In genomic region chr14:55724411-55724871, GRCm38 (mm10) we compare ENCODE assay signal across 8 mouse cellular contexts. TPM values are rescaled to one million over a fixed set of nuclear protein-coding genes. Genes with fewer than 3 reads are reported as not detected.
DNase-seq lines count a peak whose midpoint lies in the region; ATAC-seq and TF ChIP-seq lines count a peak whose summit lies in the region.
"Had no signal": no experiment of that assay in that cellular context is flagged by ENCODE, and none has a peak within 500 bp of the region (broad histone marks: within the 10 kb centered on the region; RNA-seq: fewer than 3 reads in every experiment).

No protein-coding gene starts in this region.

- no peak for TF ChIP-seq RAD21 in CH12.LX (IDR thresholded peaks at IDR 0.05; ENCODE audit: low read depth, low read length)

- H3K36me3 ChIP-seq in CH12.LX (replicated peaks in 1 of 2; ENCODE audit: control insufficient read depth in 1 of 2, insufficient read depth in 1 of 2, low read length in 1 of 2) = peaks cover 5 to 13% of the 10 kb centered on the region in 2 experiments
- H3K36me3 ChIP-seq in kidney, embryonic 16.5 days (ENCODE audit: insufficient read depth, low read length) = 0 out of 2 replicates have a peak, but pooled peaks cover 7% of the 10 kb centered on the region
- peaks cover 3% of the 10 kb centered on the region; the same call in 1 of the 2 replicates for H3K36me3 ChIP-seq in small intestine, adult 2 months (ENCODE audit: control insufficient read depth, insufficient read depth, low read length)

- dilution Hi-C loops in CH12.LX (cut with MboI; ENCODE audit: extremely low pct_ligation_motif_present, extremely low pct_unique_long_range_greater_than_20kb, low sequenced_read_pairs) = no loop called here

- H3K4me1 ChIP-seq in CH12.LX (ENCODE audit: control insufficient read depth in 1 of 2, insufficient read depth in 2 of 2) = peaks cover 15 to 54% of the 10 kb centered on the region in 2 experiments
- peaks cover 10% of the 10 kb centered on the region for H3K4me1 ChIP-seq in kidney, embryonic 16.5 days (ENCODE audit: insufficient read depth, low read length)
- H3K4me1 ChIP-seq in small intestine, adult 2 months (ENCODE audit: control insufficient read depth, insufficient read depth, insufficient read length, low read length) = peaks cover 12% of the 10 kb centered on the region; the same call in 1 of the 2 replicates

- no peak overlapping the region for H3K4me3 ChIP-seq in CH12.LX (replicated peaks in 1 of 3; ENCODE audit: low read depth in 2 of 3, low read length in 2 of 3, poor library complexity in 1 of 3)
- no peak overlapping the region for H3K4me3 ChIP-seq in kidney, embryonic 16.5 days (ENCODE audit: low read length)
- H3K4me3 ChIP-seq in small intestine, adult 2 months (ENCODE audit: low read depth, low read length) = no peak overlapping the region
- H3K4me3 ChIP-seq: neural tube, embryonic 12.5 days had no signal

- ATAC-seq in kidney, embryonic 16.5 days (ENCODE audit: low FRiP score, low TSS enrichment) = no peak

- TF ChIP-seq CTCF in CH12.LX (conservative IDR thresholded peaks at IDR 0.05 in 1 of 2, IDR thresholded peaks at IDR 0.05 in 1 of 2; ENCODE audit: low read depth in 2 of 2, low read length in 2 of 2) = no peak
- TF ChIP-seq CTCF in small intestine, adult 2 months (IDR thresholded peaks at IDR 0.05; ENCODE audit: extremely low read depth, insufficient read length, insufficient replicate concordance, low read depth, low read length) = no peak

- H3K27me3 ChIP-seq in CH12.LX (replicated peaks) = peaks cover 24% of the 10 kb centered on the region
- no peaks in the 10 kb centered on the region for H3K27me3 ChIP-seq in kidney, embryonic 16.5 days (ENCODE audit: insufficient read depth, low read length)
- H3K27me3 ChIP-seq in small intestine, adult 2 months (ENCODE audit: control insufficient read depth, insufficient read depth, low read length) = no peaks in the 10 kb centered on the region
- H3K27me3 ChIP-seq: neural tube, embryonic 12.5 days had no signal

- no peaks in the 10 kb centered on the region for H3K9me3 ChIP-seq in CH12.LX (replicated peaks; ENCODE audit: low read length)
- no peaks in the 10 kb centered on the region for H3K9me3 ChIP-seq in kidney, embryonic 16.5 days (ENCODE audit: low read length)
- H3K9me3 ChIP-seq: neural tube, embryonic 12.5 days had no signal

- no peaks in the 10 kb centered on the region for H3K79me2 ChIP-seq in CH12.LX (replicated peaks; ENCODE audit: control insufficient read depth, extremely low read depth, insufficient read depth, poor library complexity, severe bottlenecking)

- H3K4me2 ChIP-seq in CH12.LX (ENCODE audit: insufficient read depth, low read depth, poor library complexity, severe bottlenecking) = peak overlapping the region; percentile 62
- no peak overlapping the region for H3K4me2 ChIP-seq in kidney, embryonic 16.5 days (replicated peaks; ENCODE audit: low read depth, low read length)
- H3K4me2 ChIP-seq: neural tube, embryonic 12.5 days had no signal

- H3K27ac ChIP-seq in CH12.LX (ENCODE audit: insufficient read depth, low read depth) = peak overlapping the region; percentile 64
- H3K27ac ChIP-seq in kidney, embryonic 16.5 days (ENCODE audit: low read length) = no peak overlapping the region
- peak overlapping the region; percentile 44 for H3K27ac ChIP-seq in small intestine, adult 2 months (ENCODE audit: insufficient read depth, low read depth, low read length)
- H3K27ac ChIP-seq: neural tube, embryonic 12.5 days had no signal

- TF ChIP-seq EP300 in CH12.LX (IDR thresholded peaks at IDR 0.05; ENCODE audit: low read length) = peak; percentile 81

- in situ Hi-C loops in CH12.LX (cut with MboI; ENCODE audit: low pct_ligation_motif_present, low pct_unique_long_range_greater_than_20kb, low sequenced_read_pairs) = no loop called here

- TF ChIP-seq POLR2A in CH12.LX (IDR thresholded peaks at IDR 0.05; ENCODE audit: low read depth, low read length) = no peak
- no peak for TF ChIP-seq POLR2A in small intestine, adult 2 months (IDR thresholded peaks at IDR 0.05; ENCODE audit: low read depth, low read length)

- WGBS in kidney, embryonic 16.5 days = 54% methylated on average over 8 of the region's 8 CpGs
- 11% methylated on average over 8 of the region's 8 CpGs for WGBS in small intestine, adult 2 months

- DNase-seq in CH12.LX (ENCODE audit: extremely low read depth) = peak; percentile 93
- DNase-seq in adrenal gland, postnatal 10 days = peak; percentile 67
- DNase-seq in cerebellum, adult 9-11 months = no peak
- no peak for DNase-seq in frontal cortex, postnatal 25 days (ENCODE audit: low spot score in 2 of 2)
- no peak for DNase-seq in cerebellum, adult 11-12 months

- H3K9ac ChIP-seq in CH12.LX (ENCODE audit: insufficient read depth, low read depth) = peak overlapping the region; percentile 39; the same call in 1 of the 2 replicates
- 0 out of 2 replicates have a peak overlapping the region, but pooled peaks have one; percentile 16 for H3K9ac ChIP-seq in kidney, embryonic 16.5 days (replicated peaks; ENCODE audit: low read length)
- H3K9ac ChIP-seq: neural tube, embryonic 12.5 days had no signal

TF ChIP-seq in CH12.LX, 34 proteins besides CTCF, POLR2A, EP300 and RAD21 (continues in another document):
- TF ChIP-seq SMC3 (IDR thresholded peaks at IDR 0.05; ENCODE audit: low read depth, low read length) = no peak
- TF ChIP-seq MEF2A (IDR thresholded peaks at IDR 0.05; ENCODE audit: borderline replicate concordance, low read depth, low read length) = peak; percentile 81
- no peak for TF ChIP-seq NELFE (IDR thresholded peaks at IDR 0.05; ENCODE audit: low read depth, low read length)
- 0 out of 2 replicates have a peak, but pooled peaks have one; percentile 19 for TF ChIP-seq NRF1 (IDR thresholded peaks at IDR 0.05; ENCODE audit: low read depth, low read length)
- TF ChIP-seq HCFC1 (IDR thresholded peaks at IDR 0.05; ENCODE audit: low read depth, low read length) = no peak
- TF ChIP-seq KAT2A (IDR thresholded peaks at IDR 0.05; ENCODE audit: insufficient replicate concordance, low read length) = no peak
- TF ChIP-seq CHD1 (IDR thresholded peaks at IDR 0.05; ENCODE audit: low read depth, low read length) = no peak
- TF ChIP-seq JUN (IDR thresholded peaks at IDR 0.05; ENCODE audit: insufficient read depth, low read depth, low read length) = peak; percentile 78
- TF ChIP-seq PAX5 (IDR thresholded peaks at IDR 0.05; ENCODE audit: low read length) = no peak
- TF ChIP-seq TCF12 (IDR thresholded peaks at IDR 0.05; ENCODE audit: low read depth, low read length) = peak; percentile 99
- no peak for TF ChIP-seq ZMIZ1 (IDR thresholded peaks at IDR 0.05; ENCODE audit: low read depth, low read length)
- peak; percentile 88 for TF ChIP-seq MAX (IDR thresholded peaks at IDR 0.05; ENCODE audit: low read length)
- TF ChIP-seq ZC3H11A (IDR thresholded peaks at IDR 0.05; ENCODE audit: low read depth, low read length) = no peak
- TF ChIP-seq ZKSCAN1 (IDR thresholded peaks at IDR 0.05; ENCODE audit: borderline replicate concordance, low read depth, low read length) = no peak
- TF ChIP-seq IRF4 (IDR thresholded peaks at IDR 0.05; ENCODE audit: low read depth, low read length) = peak; percentile 94
- peak; percentile 54 for TF ChIP-seq ELF1 (IDR thresholded peaks at IDR 0.05; ENCODE audit: low read depth, low read length)
- TF ChIP-seq ZNF384 (IDR thresholded peaks at IDR 0.05; ENCODE audit: low read depth, low read length) = no peak
- no peak for TF ChIP-seq TBP (conservative IDR thresholded peaks at IDR 0.05; ENCODE audit: low read depth, low read length)
- TF ChIP-seq CHD2 (IDR thresholded peaks at IDR 0.05; ENCODE audit: low read length) = no peak
- no peak for TF ChIP-seq POLR2AphosphoS2 (IDR thresholded peaks at IDR 0.05; ENCODE audit: low read depth, low read length)
- TF ChIP-seq MAFK (IDR thresholded peaks at IDR 0.05; ENCODE audit: insufficient replicate concordance, low read length) = peak; percentile 82
- TF ChIP-seq ETS1 (conservative IDR thresholded peaks at IDR 0.05; ENCODE audit: low read depth, low read length) = peak; percentile 100

RNA-seq across cellular contexts. Expression of gene Rabggta, which starts 2.4 kb away (rescaled TPM):
- total RNA-seq in CH12.LX (2012; rRNA removed) (19.1 and 21.9 TPM in 2 replicates), CH12.LX (2014; rRNA removed) (12.0 and 16.2 TPM in 2 replicates)
- 12.8 and 13.9 TPM in 2 replicates for polyA plus RNA-seq in CH12.LX (2012; ENCODE audit: insufficient read length, low read depth)
- total RNA-seq in adrenal gland, postnatal 10 days (2021) = 10 to 100 TPM; 16.8 to 21.5 TPM
- polyA plus RNA-seq in kidney, embryonic 16.5 days (2015; fragmentation: Nextera tagmentation; extraction: Ambion mirVana) = 43.3 and 46.2 TPM in 2 replicates
- 28.1 and 43.5 TPM in 2 replicates for polyA plus RNA-seq in small intestine, adult 2 months (2012; rRNA removed)

RNA-seq across cellular contexts. Expression of gene Tgm1, which starts 10.7 kb away (rescaled TPM):
- total RNA-seq in CH12.LX (2012; rRNA removed) (not detected in 2 replicates), CH12.LX (2014; rRNA removed) (0.07 TPM in 1 of 2 replicates, not detected in the other)
- polyA plus RNA-seq in CH12.LX (2012; ENCODE audit: insufficient read length, low read depth) = 0.14 and 0.16 TPM in 2 replicates
- 1 to 10 TPM; 1.3 to 2.0 TPM for total RNA-seq in adrenal gland, postnatal 10 days (2021)
- polyA plus RNA-seq in kidney, embryonic 16.5 days (2015; fragmentation: Nextera tagmentation; extraction: Ambion mirVana) = 2.9 and 3.0 TPM in 2 replicates
- polyA plus RNA-seq in small intestine, adult 2 months (2012; rRNA removed) = 0.62 and 0.89 TPM in 2 replicates

RNA-seq across cellular contexts. Expression of gene Dhrs1, which starts 21.0 kb away (rescaled TPM):
- 23.6 and 33.2 TPM in 2 replicates for total RNA-seq in CH12.LX (2012; rRNA removed)
- total RNA-seq in CH12.LX (2014; rRNA removed) = 22.1 and 26.1 TPM in 2 replicates
- 21.1 and 34.1 TPM in 2 replicates for polyA plus RNA-seq in CH12.LX (2012; ENCODE audit: insufficient read length, low read depth)
- 10 to 100 TPM; 77.4 to 82.0 TPM for total RNA-seq in adrenal gland, postnatal 10 days (2021)
- 112 and 119 TPM in 2 replicates for polyA plus RNA-seq in kidney, embryonic 16.5 days (2015; fragmentation: Nextera tagmentation; extraction: Ambion mirVana)
- polyA plus RNA-seq in small intestine, adult 2 months (2012; rRNA removed) = 217 and 223 TPM in 2 replicates

RNA-seq across cellular contexts. Expression of gene Nop9, which starts 21.1 kb away (rescaled TPM):
- total RNA-seq in CH12.LX (2012; rRNA removed) (38.5 and 45.7 TPM in 2 replicates), CH12.LX (2014; rRNA removed) (85.3 and 92.1 TPM in 2 replicates)
- 76.9 and 89.1 TPM in 2 replicates for polyA plus RNA-seq in CH12.LX (2012; ENCODE audit: insufficient read length, low read depth)
- 10 to 100 TPM; 17.1 to 18.9 TPM for total RNA-seq in adrenal gland, postnatal 10 days (2021)
- polyA plus RNA-seq in kidney, embryonic 16.5 days (2015; fragmentation: Nextera tagmentation; extraction: Ambion mirVana) = 40.6 and 41.9 TPM in 2 replicates
- 5.9 and 8.0 TPM in 2 replicates for polyA plus RNA-seq in small intestine, adult 2 months (2012; rRNA removed)

RNA-seq across cellular contexts. Expression of gene Cideb, which starts 33.8 kb away (rescaled TPM):
- total RNA-seq in CH12.LX (2012; rRNA removed) (2.3 and 2.6 TPM in 2 replicates), CH12.LX (2014; rRNA removed) (not detected in 2 replicates)
- polyA plus RNA-seq in CH12.LX (2012; ENCODE audit: insufficient read length, low read depth) = 0.49 and 0.61 TPM in 2 replicates
- 10 to 100 TPM; 14.2 to 23.3 TPM for total RNA-seq in adrenal gland, postnatal 10 days (2021)
- 21.1 and 21.3 TPM in 2 replicates for polyA plus RNA-seq in kidney, embryonic 16.5 days (2015; fragmentation: Nextera tagmentation; extraction: Ambion mirVana)
- polyA plus RNA-seq in small intestine, adult 2 months (2012; rRNA removed) = 309 and 797 TPM in 2 replicates

Comparison
In these comparisons a context has a peak if more than half of its experiments do, and no peak if none do; other contexts are left out.
1. DNase-seq: peak in CH12.LX (single experiment) and adrenal gland, postnatal 10 days (single experiment); none in cerebellum, adult 9-11 months (single experiment), frontal cortex, postnatal 25 days (0 of 2) and cerebellum, adult 11-12 months (single experiment).